Mouse (Mus musculus) megakaryocyte-erythroid progenitor cell, adult 5-6 weeks (primary cell): ENCODE results near the gene Eftud2. TPM values are rescaled to one million over a fixed set of nuclear protein-coding genes. Genes with fewer than 3 reads are reported as not detected.

Experiments
- ATAC-seq: replicated peaks from 2 replicates; pipeline ENCODE4 v1.8.0; 2016; ENCODE audit warnings: mild to moderate bottlenecking, inconsistent platforms; ENCODE audit not compliant: severe bottlenecking, poor library complexity, low FRiP score, low TSS enrichment
- total RNA-seq, 2 experiments: library from RNA; stranded (forward) in 1 of 2; stranded (reverse) in 1 of 2; fragments of 200-1000, 215-1000 nt in 1 of 2; fragments of >200 nt in 1 of 2; fragmentation: Nextera tagmentation in 1 of 2; gene quantifications; 2 replicates each; pipeline ENCODE4 v1.2.3; 2014 to 2017

Eftud2 gene
- total RNA-seq, 2 experiments from 2014 or later, result 171 to 342 TPM

DNA sequence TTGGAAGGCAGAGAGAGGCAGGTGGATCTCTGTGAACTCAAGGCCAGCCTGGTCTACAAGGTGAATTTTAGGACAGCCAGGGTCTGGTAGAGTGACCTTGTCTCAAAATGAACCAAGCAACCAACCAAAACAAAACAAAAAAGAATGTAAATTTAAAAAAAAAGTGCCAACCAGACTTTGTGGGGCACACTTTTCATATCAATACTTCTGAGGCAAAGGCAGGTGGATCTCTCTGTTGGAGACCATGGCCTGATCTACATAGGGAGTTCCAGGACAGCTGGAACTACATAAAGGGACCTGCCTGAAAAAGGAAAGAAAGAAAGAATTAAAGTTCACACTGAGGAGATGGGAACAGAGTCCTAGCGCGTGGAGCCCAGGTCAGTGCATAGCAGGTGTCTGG is 54.3 kb downstream of the Eftud2 start:
- no peak for ATAC-seq

DNA sequence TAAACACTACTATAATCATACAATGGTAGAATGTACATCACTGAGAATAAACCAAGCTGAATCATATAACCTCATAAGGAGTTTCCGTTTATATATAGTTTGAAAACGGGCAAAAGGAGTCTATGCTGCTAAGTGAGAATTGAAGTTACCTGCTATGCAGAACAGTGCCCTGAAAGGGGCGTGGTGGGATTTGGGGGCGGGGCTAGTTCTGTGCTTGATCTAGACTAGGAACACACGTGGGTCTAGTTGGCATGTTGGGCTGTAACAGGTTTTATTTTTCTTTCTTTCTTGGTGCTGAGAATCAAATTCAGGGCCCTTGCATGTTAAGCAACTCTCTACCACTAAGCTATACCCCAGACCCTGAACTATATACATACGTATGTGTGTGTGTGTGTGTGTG is 59.6 kb downstream of the Eftud2 start:
- no peak for ATAC-seq

DNA sequence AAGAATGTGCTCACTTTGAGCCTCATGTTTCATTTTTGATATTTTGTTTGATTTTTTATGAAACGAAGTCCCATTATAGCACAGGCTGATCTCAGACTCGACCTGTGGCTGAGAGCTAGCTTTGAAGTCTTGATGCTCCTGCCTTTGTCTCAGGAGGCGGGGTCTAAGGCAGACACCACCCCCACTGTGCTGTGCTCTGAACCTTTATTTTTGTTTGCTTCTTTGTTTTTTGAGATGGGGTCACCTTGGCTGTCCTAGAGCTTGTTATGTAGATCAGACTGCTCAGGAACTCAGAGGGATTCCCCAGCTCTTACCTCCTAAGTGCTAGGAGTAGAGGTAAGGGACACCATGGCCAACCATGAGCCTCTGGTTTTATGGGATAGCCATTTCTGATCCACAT is 60.4 kb downstream of the Eftud2 start:
- ATAC-seq, result no peak

DNA sequence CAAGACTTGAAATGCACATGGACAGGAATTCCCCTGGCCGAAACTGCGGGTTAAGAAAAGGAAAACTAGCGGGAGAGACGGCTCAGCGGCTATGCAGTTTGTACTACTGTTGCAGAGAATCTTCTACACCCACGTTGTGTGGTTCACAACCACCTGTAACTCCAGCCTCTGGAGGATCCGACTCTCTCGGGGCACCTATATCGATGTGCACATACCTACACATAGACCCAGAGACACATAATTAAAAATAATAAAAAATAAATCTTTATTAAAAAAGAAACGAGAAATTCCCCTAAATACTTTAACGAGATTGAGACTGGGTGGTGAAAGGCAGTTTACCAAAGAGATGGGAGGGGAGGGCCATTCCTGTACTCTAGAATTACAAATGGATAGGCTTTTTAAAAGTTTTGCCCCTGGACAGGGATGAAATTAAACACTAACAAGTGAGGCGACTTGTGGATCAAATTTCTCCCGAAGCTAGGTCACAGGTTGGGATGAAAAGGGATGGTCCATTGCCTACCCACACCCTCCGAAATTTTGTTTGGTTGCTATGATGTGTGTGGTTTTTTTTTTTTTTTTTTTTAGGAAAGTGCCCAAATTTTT is 60.9 kb downstream of the Eftud2 start:
- no peak for ATAC-seq

DNA sequence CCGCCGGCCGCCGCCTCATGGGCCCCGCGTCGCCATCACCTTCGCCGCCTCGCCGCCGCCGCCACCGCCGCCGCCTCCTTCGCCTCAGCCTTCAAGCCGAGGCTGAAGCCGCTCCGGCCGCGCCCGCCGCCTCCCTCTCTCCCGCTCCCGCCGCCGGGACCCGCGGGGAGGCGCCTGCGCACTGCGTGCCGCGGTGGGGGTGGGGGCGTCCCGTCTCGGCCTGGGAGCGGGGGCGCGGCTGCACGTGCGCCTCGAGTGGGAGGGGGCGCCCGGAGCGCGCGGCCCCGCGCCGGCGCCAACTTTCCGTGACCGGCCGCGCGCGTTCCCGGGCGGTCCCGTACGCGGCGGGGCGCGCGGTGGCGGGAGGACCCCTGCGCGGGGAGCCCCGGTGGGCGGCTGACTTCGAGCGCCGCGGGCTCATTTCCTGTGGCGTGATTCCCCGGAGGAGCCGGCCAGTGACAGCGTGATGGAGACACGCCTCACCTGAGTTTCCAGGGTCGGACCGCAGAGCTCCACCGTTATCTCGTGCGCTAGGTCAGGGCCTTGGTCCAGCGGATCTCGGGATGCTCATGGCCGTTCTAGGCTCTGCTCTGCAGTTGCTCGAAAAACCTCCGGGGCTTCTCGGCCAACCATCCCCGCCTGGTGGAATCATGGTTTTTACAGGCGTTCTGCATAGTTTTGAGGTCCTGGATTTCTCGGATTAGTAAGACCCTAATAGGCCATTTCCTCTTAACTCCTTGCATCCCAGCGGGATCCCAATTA is 61.6 kb downstream of the Eftud2 start, which contains the start of gene Gjc1:
Gene Gjc1 (minus strand): TSS at position 680 of the 762 bp plus-strand sequence.
- no peak for ATAC-seq

DNA sequence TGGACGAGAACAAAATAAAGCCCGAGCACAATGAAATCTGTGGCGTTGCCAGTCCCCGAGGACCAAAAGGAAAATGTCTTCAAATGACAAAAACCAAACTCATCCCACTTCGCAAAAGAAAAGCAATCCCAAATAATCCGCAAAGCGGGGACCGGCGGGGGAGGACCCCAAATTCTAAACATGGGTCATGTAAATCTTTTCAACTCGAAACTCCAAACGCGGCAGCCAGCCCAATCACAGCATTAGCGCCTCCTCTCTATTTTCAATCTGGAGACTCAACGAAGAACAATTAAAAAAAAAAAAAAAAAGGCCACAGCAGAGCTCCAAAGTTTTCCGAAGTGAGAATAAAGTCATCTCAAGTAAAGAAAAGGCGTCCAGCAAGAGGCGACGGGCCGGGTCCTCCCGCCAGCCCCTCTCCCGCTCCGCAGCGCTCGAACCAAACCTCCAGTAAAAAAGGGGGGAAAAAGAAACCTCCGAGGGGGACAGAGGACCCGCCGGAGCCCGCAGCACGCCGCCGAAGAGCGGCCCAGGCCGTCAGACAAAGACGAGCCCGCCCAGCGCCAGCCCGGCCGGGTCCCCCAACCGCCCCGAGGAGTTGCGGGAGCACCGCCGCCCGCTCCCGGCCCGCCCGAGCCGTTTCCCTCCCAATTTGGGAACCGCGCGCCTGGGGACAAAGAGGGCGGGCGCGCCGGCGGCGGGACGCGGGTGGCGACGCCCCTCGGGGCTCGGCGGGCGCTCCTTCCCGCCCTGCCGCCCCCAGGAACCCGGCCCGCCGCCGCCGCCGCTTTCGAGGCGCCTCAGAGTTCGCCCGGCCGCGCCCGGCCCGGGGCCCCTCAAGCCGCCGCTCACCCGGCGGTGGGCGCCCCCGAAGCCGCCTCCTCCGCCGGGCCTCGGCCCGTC is 62.4 kb downstream of the Eftud2 start:
- ATAC-seq, result no peak

DNA sequence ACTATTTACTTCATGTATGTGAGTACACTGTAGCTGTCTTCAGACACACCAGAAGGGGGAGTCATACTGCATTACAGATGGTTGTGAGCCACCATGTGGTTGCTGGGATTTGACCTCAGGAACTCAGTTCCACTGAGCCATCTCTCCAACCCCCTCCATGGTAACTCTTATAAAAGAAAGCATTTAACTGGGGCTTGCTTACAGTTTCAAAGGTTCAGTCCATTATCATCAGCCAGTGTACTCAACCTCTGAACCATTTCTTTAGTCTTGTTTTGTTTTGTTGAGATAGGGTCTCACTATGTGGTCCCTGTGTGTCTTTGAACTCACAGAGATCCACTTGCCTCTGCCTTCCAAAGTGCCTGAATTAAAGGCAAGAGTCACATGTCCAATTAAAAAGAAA is 65.9 kb downstream of the Eftud2 start:
- no peak for ATAC-seq

DNA sequence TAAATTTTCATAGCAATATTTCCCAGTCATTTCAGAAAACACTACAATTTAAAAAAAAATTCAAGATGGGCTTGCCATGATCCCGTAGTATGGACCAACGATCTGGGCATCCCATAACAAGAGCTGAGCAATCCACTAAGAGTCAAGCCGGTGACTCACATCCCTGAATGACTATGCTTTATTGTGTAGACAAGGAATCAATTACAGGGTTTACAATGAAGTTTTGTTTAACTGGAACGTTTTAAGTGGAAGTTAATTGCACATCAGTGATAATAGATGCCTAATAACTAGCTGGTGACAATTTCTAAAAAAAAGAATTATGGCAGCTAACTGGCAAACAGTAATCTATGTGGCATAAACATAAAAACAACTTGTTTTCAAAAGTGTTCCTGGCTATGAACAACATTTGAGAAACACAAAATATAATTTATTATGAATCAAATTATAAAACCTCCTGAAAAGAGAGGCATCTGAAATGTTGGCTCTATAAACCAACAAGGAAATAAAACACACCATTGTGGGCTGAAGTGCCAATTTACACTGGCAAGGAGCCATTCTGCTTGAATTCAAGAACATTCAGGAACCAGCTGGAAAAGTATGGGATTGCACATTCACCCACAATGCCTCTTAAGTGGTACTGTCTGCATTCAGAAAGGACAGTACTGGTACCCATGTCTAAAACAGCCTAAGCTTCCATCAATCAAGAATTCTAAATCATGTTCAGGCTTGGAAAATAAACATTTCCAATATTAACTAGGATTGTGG is 69.9 kb downstream of the Eftud2 start:
- no peak for ATAC-seq

DNA sequence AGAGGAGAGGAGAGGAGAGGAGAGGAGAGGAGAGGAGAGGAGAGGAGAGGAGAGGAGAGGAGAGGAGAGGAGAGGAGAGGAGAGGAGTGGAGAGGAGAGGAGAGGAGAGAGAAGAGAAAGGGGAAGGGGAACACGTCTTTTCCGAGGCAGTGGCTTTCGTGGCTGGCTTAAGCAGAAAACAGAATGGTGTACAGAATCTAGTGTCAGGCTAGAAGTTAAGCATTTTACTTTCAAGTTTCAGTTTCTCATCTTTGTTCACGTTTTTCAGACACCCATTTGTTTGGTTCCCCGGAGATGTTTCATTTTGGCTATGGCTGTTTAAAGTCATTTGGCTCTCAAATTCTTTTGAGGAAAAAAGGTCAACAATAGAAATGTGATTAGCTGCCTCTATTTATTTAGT is 72.5 kb downstream of the Eftud2 start:
- no peak for ATAC-seq

DNA sequence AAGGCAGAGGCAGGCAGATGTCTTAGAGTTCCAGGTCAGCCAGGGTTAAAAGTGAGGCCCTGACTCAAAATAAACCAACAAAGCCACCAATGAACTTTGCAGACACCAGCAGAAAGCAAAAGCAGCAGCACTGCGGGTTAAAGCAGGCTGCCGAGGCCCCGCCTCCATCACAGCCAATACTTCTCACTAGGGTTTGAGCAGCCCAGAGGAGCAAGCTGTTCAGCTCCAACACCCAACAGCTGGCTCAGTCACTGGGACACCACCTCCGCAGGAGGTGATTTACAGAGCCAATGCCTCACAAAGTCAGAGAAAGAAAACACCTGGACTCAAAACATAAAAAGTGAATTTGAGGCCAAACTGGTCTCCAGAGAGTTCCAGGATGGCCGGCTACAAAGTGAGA is 77.3 kb downstream of the Eftud2 start:
- ATAC-seq, result no peak

DNA sequence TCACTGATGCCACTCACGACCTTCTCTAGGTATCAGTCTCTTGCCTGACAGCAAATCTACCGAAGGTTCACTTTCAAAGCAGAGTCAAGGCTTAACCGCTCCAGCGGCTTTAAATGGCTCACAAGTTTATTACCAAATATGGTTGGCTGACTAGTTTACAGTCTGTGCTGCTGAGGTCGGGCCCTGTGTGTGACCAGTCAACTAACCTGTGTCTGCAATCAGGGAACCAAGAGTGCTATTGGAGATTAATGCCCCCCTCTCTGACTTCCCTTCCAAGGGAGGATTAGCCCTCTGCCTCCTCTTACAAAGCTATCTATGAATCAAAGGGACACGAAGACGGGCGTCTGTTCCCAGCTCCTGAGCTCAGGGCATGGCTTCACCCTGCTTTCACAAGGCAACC is 86.6 kb downstream of the Eftud2 start:
- no peak for ATAC-seq

DNA sequence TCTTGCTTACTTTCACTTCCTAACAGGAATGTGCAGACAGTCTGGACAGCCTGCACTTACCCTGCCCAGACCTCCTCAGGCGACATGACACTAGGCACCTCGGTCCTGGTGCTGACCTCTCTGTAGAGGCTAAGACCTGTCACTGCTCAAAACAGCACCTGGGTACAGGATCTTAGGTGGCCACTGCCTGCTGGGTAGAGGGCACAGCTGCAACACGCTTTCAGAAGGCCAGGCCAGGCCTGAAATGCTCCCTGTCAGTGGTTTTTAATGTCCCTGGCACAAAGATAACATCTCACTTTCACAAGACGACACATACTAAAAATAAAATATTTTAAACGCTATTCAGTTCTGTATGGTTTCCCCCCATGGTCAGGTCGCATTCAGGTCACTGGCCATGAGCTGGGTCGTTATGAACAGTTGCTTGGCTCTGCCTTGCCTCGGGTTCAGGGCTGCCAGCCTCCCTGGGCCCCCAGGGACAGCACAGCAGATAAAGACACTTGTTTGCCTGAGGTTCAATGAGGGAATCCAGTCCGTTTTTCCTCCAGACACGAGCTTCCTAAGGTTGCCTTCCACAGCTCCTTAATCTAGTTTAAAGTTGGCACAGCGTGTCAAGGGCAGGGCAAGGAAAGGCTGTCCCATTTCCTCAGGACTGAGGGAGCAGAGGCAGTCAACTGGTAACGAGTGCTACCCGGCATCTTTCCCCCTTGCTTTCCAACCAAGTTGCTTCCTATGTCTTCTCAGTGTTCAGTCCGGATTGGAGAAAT is 88.9 kb downstream of the Eftud2 start:
- no peak for ATAC-seq

Other genes with a start within 250 kb of the Eftud2 start
- not detected in 2 replicates for gene Meioc, start 217.3 kb downstream of the Eftud2 start, total RNA-seq (2014; fragmentation: Nextera tagmentation)
- not detected in 2 replicates for gene Meioc, start 217.3 kb downstream of the Eftud2 start, total RNA-seq (2017)
- 20.5 and 21.0 TPM in 2 replicates for gene Ccdc43, start 183.2 kb downstream of the Eftud2 start, total RNA-seq (2014; fragmentation: Nextera tagmentation)
- gene Ccdc43, start 183.2 kb downstream of the Eftud2 start, total RNA-seq (2017), result 38.7 and 42.4 TPM in 2 replicates
- gene Adam11, start 119.5 kb downstream of the Eftud2 start, total RNA-seq (2014; fragmentation: Nextera tagmentation), result 0.28 and 3.0 TPM in 2 replicates
- 0.14 and 0.15 TPM in 2 replicates for gene Adam11, start 119.5 kb downstream of the Eftud2 start, total RNA-seq (2017)
- not detected in 2 replicates for gene Gjc1, start 61.3 kb downstream of the Eftud2 start, total RNA-seq (2014; fragmentation: Nextera tagmentation)
- not detected in 2 replicates for gene Gjc1, start 61.3 kb downstream of the Eftud2 start, total RNA-seq (2017)
- gene Higd1b, start 45.1 kb downstream of the Eftud2 start, total RNA-seq (2014; fragmentation: Nextera tagmentation), result not detected in 2 replicates
- gene Higd1b, start 45.1 kb downstream of the Eftud2 start, total RNA-seq (2017), result not detected in 2 replicates
- gene Ccdc103, start 219 bp upstream of the Eftud2 start, total RNA-seq (2014; fragmentation: Nextera tagmentation), result 2.0 TPM in 1 of 2 replicates, not detected in the other
- not detected in 2 replicates for gene Ccdc103, start 219 bp upstream of the Eftud2 start, total RNA-seq (2017)
- not detected in 2 replicates for gene Fam187a, start 4.2 kb upstream of the Eftud2 start, total RNA-seq (2014; fragmentation: Nextera tagmentation)
- not detected in 2 replicates for gene Fam187a, start 4.2 kb upstream of the Eftud2 start, total RNA-seq (2017)
- 0.40 and 1.1 TPM in 2 replicates for gene Gfap, start 19.9 kb upstream of the Eftud2 start, total RNA-seq (2014; fragmentation: Nextera tagmentation)
- gene Gfap, start 19.9 kb upstream of the Eftud2 start, total RNA-seq (2017), result 0.08 and 1.5 TPM in 2 replicates
- gene Kif18b, start 44.1 kb upstream of the Eftud2 start, total RNA-seq (2014; fragmentation: Nextera tagmentation), result 26.7 and 29.3 TPM in 2 replicates
- gene Kif18b, start 44.1 kb upstream of the Eftud2 start, total RNA-seq (2017), result 11.4 and 14.5 TPM in 2 replicates
- gene C1ql1, start 65.7 kb upstream of the Eftud2 start, total RNA-seq (2014; fragmentation: Nextera tagmentation), result not detected in 2 replicates
- gene C1ql1, start 65.7 kb upstream of the Eftud2 start, total RNA-seq (2017), result not detected in 2 replicates
- 33.2 and 36.9 TPM in 2 replicates for gene Nmt1, start 147.2 kb upstream of the Eftud2 start, total RNA-seq (2014; fragmentation: Nextera tagmentation)
- 37.6 and 42.0 TPM in 2 replicates for gene Nmt1, start 147.2 kb upstream of the Eftud2 start, total RNA-seq (2017)
- 24.5 and 40.3 TPM in 2 replicates for gene Dcakd, start 147.3 kb upstream of the Eftud2 start, total RNA-seq (2014; fragmentation: Nextera tagmentation)
- 4.0 and 9.3 TPM in 2 replicates for gene Dcakd, start 147.3 kb upstream of the Eftud2 start, total RNA-seq (2017)
- not detected in 2 replicates for gene Plcd3, start 220.7 kb upstream of the Eftud2 start, total RNA-seq (2014; fragmentation: Nextera tagmentation)
- not detected in 2 replicates for gene Plcd3, start 220.7 kb upstream of the Eftud2 start, total RNA-seq (2017)
- gene Acbd4, start 220.7 kb upstream of the Eftud2 start, total RNA-seq (2014; fragmentation: Nextera tagmentation), result 6.8 and 15.5 TPM in 2 replicates
- 10.8 and 11.4 TPM in 2 replicates for gene Acbd4, start 220.7 kb upstream of the Eftud2 start, total RNA-seq (2017)
- gene Hexim1, start 235.2 kb upstream of the Eftud2 start, total RNA-seq (2014; fragmentation: Nextera tagmentation), result 10.5 and 15.5 TPM in 2 replicates
- gene Hexim1, start 235.2 kb upstream of the Eftud2 start, total RNA-seq (2017), result 22.8 and 32.0 TPM in 2 replicates